Mouse (Mus musculus) embryonic facial prominence, embryonic 10.5 days (tissue): Measurements from ENCODE around the gene Sox8. TPM values are rescaled to one million over a fixed set of nuclear protein-coding genes. Genes with fewer than 3 reads are reported as not detected.

Experiments used
- DNase-seq: peaks from one replicate; pipeline ENCODE4 v3.0.0-alpha.2; 2017; ENCODE audit warnings: low spot score
- H3K27ac ChIP-seq: fragments of 300-500 bp; sonication (generic); replicated peaks from 2 replicates; pipeline ENCODE4 v1.5.1; 2016; ENCODE audit warnings: mild to moderate bottlenecking
- H3K27me3 ChIP-seq: fragments of 300-500 bp; sonication (generic); replicated peaks from 2 replicates; pipeline ENCODE4 v1.6.1; 2016; ENCODE audit warnings: low read depth, mild to moderate bottlenecking; ENCODE audit not compliant: poor library complexity, severe bottlenecking
- H3K36me3 ChIP-seq: fragments of 300-500 bp; sonication (generic); replicated peaks from 2 replicates; pipeline ENCODE4 v1.6.1; 2016; ENCODE audit warnings: mild to moderate bottlenecking, moderate library complexity
- H3K4me1 ChIP-seq: fragments of 300-500 bp; sonication (generic); 2 replicates; pipeline ENCODE4 v1.6.1; 2016
- H3K4me3 ChIP-seq: fragments of 300-500 bp; sonication (generic); 2 replicates; pipeline ENCODE4 v1.5.1; 2016; ENCODE audit warnings: mild to moderate bottlenecking, moderate library complexity
- H3K9me3 ChIP-seq: fragments of 300-500 bp; sonication (generic); 2 replicates; pipeline ENCODE4 v1.6.1; 2016; ENCODE audit warnings: mild to moderate bottlenecking
- WGBS: fragments of 180-500 bp; shearing (Covaris S2); methylation state at CpG from one replicate; pipeline ENCODE4 v1.1.7; 2016; 5-methylcytosine and 5-hydroxymethylcytosine counted together
- polyA plus RNA-seq: library from polyadenylated mRNA; unstranded; fragments of >200 nt; fragmentation: Nextera tagmentation; extraction: Ambion mirVana; gene quantifications from 2 replicates; pipeline ENCODE4 v1.2.1, GENCODE M21; 2016

Gene Sox8
- polyA plus RNA-seq, 1 experiment from 2014 or later = 12.5 TPM

- Histone ChIP-seq H3K4me1 (peaks cover 45% of the 10 kb centered on the region), H3K36me3 (peaks cover 9% of the 10 kb centered on the region; the same call in 1 of the 2 replicates), H3K27ac (no peak overlapping the region), H3K4me3 (no peak overlapping the region), H3K27me3 (peaks cover 39% of the 10 kb centered on the region), H3K9me3 (no peaks in the 10 kb centered on the region)
- DNase-seq = no peak
- 39% methylated on average over 2 of the region's 2 CpGs for WGBS
Measured at GRCm38 (mm10) chr17:25577702-25578101, 7.2 kb upstream of the Sox8 start.

DNA sequence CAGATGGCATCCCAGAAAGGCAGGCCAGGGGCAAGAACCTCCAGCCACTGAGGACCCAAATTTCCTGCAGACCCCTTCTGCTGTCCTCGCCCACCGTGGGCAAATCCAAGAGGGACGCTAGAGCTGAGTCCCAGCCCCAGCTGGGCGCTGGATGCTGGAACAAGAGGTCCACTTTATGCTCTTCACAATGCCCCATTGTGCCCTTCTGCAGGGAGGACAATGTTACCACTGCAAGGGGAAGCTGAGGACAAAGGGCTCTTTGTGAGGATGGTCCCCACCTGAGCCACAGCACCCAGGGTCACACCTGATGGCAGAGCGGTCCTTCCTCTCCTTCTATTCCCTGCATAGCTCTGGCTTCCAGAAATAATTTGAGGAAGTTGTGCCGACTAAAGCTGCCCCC lies 6.8 kb upstream of the Sox8 start:
- Histone ChIP-seq H3K27ac (no peak overlapping the region), H3K4me3 (0 out of 2 replicates have a peak overlapping the region, but pooled peaks have one; percentile 1), H3K27me3 (peaks cover 43% of the 10 kb centered on the region), H3K36me3 (peaks cover 9% of the 10 kb centered on the region; the same call in 1 of the 2 replicates), H3K4me1 (peaks cover 45% of the 10 kb centered on the region), H3K9me3 (no peaks in the 10 kb centered on the region)
- 22% methylated on average over 6 of the region's 6 CpGs for WGBS
- DNase-seq = no peak

DNA sequence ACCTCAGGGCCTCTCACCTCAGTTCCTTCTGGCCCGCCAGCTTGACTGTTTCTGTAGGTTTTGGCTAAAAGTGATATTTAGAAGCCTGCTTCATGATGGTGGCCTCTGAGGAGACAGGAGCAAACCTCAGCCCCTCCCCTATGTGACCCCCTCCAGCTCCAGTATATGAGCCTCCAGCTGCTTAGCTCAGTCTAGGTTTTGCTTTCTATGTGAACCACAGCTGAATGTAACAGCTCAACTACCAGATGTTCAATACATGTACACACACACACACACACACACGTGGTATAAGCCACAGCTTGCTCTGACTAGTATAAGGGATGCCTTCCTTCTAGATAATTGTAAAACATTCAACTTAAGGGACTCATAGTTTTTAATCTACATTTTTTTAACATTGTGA lies 5.5 kb upstream of the Sox8 start:
- H3K27me3 ChIP-seq = peaks cover 53% of the 10 kb centered on the region
- peaks cover 9% of the 10 kb centered on the region; the same call in 1 of the 2 replicates for H3K36me3 ChIP-seq
- no peak overlapping the region for H3K4me3 ChIP-seq
- 67% methylated on average over 2 of the region's 2 CpGs for WGBS
- no peak for DNase-seq
- H3K27ac ChIP-seq = no peak overlapping the region
- H3K9me3 ChIP-seq = no peaks in the 10 kb centered on the region
- H3K4me1 ChIP-seq = peaks cover 49% of the 10 kb centered on the region

DNA sequence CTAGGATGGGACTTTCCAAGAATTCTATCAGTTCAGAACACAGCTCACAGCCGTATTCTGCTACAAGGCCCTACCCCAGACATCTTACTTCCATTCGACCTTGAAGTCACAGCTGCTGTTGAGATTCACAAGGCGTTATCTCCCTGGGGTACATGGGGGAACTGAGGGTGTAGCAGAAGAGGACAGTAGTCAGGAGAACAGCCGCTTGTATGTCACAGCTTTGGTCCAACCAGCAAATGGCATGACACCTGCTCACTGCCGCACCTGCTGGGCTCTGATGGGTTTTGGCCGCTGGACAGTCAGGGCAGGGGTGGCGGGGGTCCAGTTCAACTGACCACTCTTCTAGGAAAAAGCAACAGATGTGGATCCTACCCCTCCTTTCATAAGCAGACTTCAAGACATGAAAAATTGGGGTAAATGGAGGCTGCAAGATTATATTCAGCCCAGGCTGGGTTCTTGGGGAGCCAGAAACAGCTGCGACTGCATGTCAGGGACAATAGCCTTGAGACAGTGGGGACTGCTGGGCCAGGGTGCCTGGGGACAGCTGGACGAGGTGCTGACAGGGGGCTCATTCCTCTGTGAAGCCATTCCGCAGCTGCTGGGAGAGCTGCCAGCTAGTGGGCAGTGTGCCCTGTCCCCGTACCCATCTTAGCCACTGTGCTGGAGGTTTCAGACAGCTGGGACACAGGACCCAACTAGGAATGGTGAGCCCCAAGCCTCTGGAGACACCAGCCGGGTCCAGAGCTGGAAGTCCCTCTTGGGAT lies 4.9 kb upstream of the Sox8 start:
- no peak overlapping the region for H3K27ac ChIP-seq
- no peak for DNase-seq
- peaks cover 54% of the 10 kb centered on the region for H3K27me3 ChIP-seq
- peaks cover 4% of the 10 kb centered on the region; the same call in 1 of the 2 replicates for H3K36me3 ChIP-seq
- H3K4me3 ChIP-seq = no peak overlapping the region
- no peaks in the 10 kb centered on the region for H3K9me3 ChIP-seq
- H3K4me1 ChIP-seq = peaks cover 55% of the 10 kb centered on the region
- WGBS = 78% methylated on average over 12 of the region's 12 CpGs

DNA sequence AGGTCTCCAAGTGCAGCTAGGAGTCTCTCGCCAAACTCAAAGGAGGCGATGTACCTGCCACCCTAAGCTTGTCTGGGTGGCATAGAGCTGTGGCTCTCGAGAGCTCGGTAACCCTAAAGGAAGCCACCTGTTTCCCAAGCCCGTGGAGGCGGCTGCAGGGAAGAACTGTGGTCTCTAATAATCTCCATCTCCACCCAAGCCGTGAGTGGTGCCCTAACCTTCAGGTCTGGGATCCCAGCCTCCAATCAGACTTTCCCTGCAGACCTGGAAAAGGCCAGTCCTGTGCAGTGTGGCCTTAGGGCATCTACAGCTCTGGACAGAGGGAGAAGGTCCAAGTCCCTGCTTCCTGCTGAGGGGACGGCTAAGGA lies 951 bp upstream of the Sox8 start:
- DNase-seq = no peak
- 3% methylated on average over 8 of the region's 8 CpGs for WGBS
- H3K27ac ChIP-seq = peak overlapping the region; percentile 81
- peaks cover 66% of the 10 kb centered on the region for H3K4me1 ChIP-seq
- no peaks in the 10 kb centered on the region for H3K9me3 ChIP-seq
- peak overlapping the region; percentile 67 for H3K4me3 ChIP-seq
- H3K27me3 ChIP-seq = peaks cover 82% of the 10 kb centered on the region
- H3K36me3 ChIP-seq = peaks cover 11% of the 10 kb centered on the region

GRCm38 (mm10) chr17:25569833-25570647 lies 446 bp downstream of the Sox8 start:
- H3K27ac ChIP-seq = peak overlapping the region; percentile 78
- no peaks in the 10 kb centered on the region for H3K9me3 ChIP-seq
- peaks cover 11% of the 10 kb centered on the region for H3K36me3 ChIP-seq
- peaks cover 77% of the 10 kb centered on the region for H3K27me3 ChIP-seq
- DNase-seq = no peak
- 2% methylated on average over 54 of the region's 54 CpGs for WGBS
- H3K4me1 ChIP-seq = peaks cover 73% of the 10 kb centered on the region
- peak overlapping the region; percentile 67 for H3K4me3 ChIP-seq

DNA sequence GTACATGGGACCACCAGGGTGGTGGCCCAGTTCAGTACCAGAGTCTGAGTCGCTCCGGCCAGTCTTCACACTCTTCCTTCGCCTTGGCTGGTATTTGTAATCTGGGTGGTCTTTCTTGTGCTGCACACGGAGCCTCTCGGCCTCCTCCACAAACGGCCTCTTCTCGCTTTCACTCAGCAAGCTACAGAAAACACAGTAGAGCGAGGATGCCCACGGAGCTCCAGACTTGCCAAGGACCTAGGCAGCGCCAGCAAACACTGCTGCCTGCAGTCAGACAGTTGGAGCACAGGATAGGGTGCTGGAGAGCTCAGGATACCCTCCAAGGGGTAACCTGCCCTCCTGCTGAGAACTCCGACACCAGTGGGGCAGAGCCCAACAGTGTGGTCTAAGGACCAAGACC lies 1.6 kb downstream of the Sox8 start:
- 71% methylated on average over 11 of the region's 11 CpGs for WGBS
- H3K27ac ChIP-seq = no peak overlapping the region
- peaks cover 72% of the 10 kb centered on the region for H3K27me3 ChIP-seq
- no peaks in the 10 kb centered on the region for H3K9me3 ChIP-seq
- H3K4me1 ChIP-seq = peaks cover 85% of the 10 kb centered on the region
- peak overlapping the region; percentile 67 for H3K4me3 ChIP-seq
- no peak for DNase-seq
- H3K36me3 ChIP-seq = peaks cover 13% of the 10 kb centered on the region

GRCm38 (mm10) chr17:25568206-25568605 lies 2.3 kb downstream of the Sox8 start:
- peak overlapping the region; percentile 67 for H3K4me3 ChIP-seq
- no peak overlapping the region for H3K27ac ChIP-seq
- whole genome bisulfite sequencing = 39% methylated on average over 10 of the region's 10 CpGs
- H3K36me3 ChIP-seq = peaks cover 13% of the 10 kb centered on the region
- peaks cover 88% of the 10 kb centered on the region for H3K4me1 ChIP-seq
- no peak for DNase-seq
- H3K27me3 ChIP-seq = peaks cover 72% of the 10 kb centered on the region
- no peaks in the 10 kb centered on the region for H3K9me3 ChIP-seq

DNA sequence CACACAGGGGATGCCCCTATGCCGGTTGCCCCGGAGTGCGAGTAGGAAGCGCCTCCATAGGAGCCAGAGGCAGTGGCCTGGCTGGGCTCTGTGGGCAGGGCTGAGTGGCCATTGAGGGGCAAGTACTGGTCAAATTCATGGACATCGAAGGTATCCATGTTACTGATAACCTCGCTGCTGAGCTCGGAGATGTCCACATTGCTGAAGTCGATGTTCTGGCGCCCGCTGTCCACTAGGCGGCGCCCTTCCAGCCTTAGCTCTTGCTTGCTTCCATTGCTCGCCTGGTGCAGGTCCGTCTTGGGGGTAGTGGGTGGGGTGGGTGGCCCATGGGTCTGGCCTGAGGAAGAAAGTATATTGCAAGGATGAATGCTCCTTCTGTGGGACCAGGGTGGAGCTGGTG lies 2.7 kb downstream of the Sox8 start:
- DNase-seq = peak; percentile 84
- peak overlapping the region; percentile 69 for H3K27ac ChIP-seq
- peaks cover 13% of the 10 kb centered on the region for H3K36me3 ChIP-seq
- peak overlapping the region; percentile 67 for H3K4me3 ChIP-seq
- peaks cover 69% of the 10 kb centered on the region for H3K27me3 ChIP-seq
- no peaks in the 10 kb centered on the region for H3K9me3 ChIP-seq
- H3K4me1 ChIP-seq = peaks cover 88% of the 10 kb centered on the region
- WGBS = 21% methylated on average over 14 of the region's 14 CpGs

DNA sequence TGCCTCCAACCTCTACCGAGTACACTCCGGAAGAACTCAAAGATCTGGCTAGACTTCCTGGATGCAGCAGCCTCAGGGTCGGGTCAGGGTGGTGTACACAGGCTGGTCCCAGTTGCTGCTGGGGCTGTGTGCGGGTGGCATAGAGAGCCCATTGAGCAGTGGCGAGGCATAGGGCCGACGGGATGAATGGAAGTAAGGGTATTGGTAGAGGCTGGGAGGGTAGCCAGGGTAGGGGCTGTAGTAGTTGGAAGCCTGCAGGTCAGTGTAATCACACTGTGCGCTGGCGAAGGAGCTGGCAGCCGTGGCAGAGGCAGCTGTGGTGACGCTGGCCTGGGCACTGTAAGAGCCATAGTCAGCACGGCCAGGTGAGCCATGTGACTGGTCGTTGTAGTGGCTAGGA lies 3.2 kb downstream of the Sox8 start:
- Histone ChIP-seq H3K27ac (peak overlapping the region; percentile 69; the same call in 1 of the 2 replicates), H3K27me3 (peaks cover 68% of the 10 kb centered on the region), H3K36me3 (peaks cover 13% of the 10 kb centered on the region), H3K4me3 (peak overlapping the region; percentile 67; the same call in 1 of the 2 replicates), H3K9me3 (no peaks in the 10 kb centered on the region), H3K4me1 (peaks cover 86% of the 10 kb centered on the region)
- WGBS = 80% methylated on average over 13 of the region's 13 CpGs
- no peak for DNase-seq

DNA sequence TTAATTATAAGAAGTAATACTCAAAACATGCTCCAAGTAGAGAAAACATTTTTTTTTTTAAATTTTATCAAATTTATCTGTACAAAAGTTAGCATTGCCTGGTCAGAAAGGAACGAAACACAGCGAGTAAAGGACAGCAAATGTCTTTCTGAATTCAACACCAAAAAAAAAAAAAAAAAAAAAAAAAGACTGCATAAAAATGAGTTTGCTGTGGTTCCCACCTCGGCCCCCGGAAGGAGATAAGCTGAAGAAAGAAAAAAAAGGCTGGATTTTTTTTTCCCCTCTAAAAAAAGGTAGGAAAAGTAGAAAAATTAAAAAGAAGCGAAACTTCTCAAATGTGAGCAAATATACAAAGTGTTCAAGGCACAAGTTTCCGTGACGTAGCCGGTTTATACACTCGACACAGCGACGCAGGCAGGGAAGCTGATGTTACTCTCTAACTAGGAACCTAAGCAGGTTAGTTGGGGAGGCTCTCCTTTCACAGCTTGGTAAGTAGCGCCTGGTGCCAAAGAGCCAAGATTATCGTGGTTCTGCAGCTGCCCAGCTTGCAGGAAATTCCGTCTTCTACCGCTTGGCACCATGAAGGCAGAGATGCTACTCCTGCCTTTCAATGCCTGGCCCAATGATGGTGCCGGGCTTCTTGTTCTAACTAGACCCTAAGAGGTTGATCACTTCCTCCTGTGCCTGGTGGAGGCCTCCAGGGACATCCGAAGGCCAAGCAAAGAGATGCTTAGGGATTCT lies 4.5 kb downstream of the Sox8 start:
- DNase-seq = no peak
- Histone ChIP-seq H3K36me3 (peaks cover 13% of the 10 kb centered on the region), H3K27ac (no peak overlapping the region), H3K4me1 (peaks cover 85% of the 10 kb centered on the region), H3K4me3 (no peak overlapping the region), H3K9me3 (no peaks in the 10 kb centered on the region), H3K27me3 (peaks cover 60% of the 10 kb centered on the region)
- 83% methylated on average over 17 of the region's 17 CpGs for WGBS

DNA sequence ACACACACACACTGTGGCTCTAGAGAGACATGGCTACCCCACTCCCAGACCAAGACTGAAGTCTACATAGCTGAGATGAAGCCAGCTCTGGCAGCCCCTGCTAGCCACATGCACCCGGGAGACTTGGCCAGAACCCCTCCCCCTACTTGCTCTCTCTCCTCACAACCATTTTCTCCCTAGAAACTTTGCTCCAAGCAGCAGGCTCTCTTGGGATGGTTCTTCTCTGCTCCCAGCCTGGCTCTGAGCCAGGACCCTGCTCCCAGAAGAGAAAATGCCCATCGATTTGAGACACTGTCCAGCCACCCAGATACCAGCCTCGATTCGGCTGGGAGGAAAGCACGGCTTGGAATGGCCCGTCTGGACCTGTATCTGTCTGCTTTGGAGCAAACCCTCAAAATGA lies 5.2 kb downstream of the Sox8 start:
- DNase-seq = no peak
- Histone ChIP-seq H3K27ac (peak overlapping the region; percentile 72), H3K9me3 (no peaks in the 10 kb centered on the region), H3K27me3 (peaks cover 58% of the 10 kb centered on the region), H3K36me3 (peaks cover 13% of the 10 kb centered on the region), H3K4me1 (peaks cover 85% of the 10 kb centered on the region), H3K4me3 (peak overlapping the region; percentile 9; the same call in 1 of the 2 replicates)
- 37% methylated on average over 6 of the region's 6 CpGs for WGBS
